Mouse (Mus musculus): ENCODE measurements around the gene Srrm3. TPM values are rescaled to one million over a fixed set of nuclear protein-coding genes. Genes with fewer than 3 reads are reported as not detected.

The Srrm3 gene
- polyA plus RNA-seq (2014; fragmentation: Nextera tagmentation; extraction: Ambion mirVana): 49.3 and 51.3 TPM in 2 replicates

DNA sequence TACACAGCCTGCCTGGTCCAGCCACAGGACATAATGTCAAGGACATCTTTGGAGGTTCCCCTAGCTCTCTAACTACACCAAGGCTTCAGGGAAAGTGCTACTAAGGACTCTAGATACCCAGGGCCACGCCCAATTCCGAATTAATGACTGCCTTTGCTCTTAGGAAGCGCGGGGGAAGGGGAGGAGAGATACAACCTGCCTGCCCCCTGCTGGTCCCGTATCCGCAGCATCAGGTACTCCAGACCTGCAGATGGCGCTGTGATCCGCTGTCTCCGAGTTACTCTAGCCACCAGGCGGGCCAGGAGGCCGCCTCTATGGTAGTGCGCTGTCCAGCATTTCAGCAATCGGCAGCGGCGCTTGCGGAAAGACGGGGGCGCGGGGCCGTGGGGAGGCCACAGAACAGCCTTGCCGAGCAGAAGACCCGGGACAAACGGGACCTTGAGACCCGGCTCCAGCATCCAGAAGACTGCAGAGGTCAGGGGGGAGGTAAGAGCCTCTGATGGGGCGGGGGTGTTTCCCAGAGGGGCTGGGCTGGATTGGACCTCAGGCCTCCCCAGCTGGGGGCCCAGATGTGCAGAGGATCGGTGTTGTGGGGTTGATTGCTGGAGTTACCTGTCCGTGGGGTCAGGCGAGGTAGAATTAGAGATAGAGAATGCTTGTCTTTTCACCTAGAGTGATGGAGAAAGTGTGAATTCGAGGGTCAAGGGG lies at the start of gene Srrm3:
Srrm3 (plus strand) TSS at position 336 of the 708 bp plus-strand sequence.
- Histone ChIP-seq H3K36me3 (replicated peaks; ENCODE audit: control insufficient read depth, insufficient read depth) (peaks cover 5% of the 10 kb centered on the region; the same call in 1 of the 2 replicates), H3K9ac (peak within 1 kb of the TSS; percentile 83), H3K9me3 (ENCODE audit: control insufficient read depth, low read length) (no peaks in the 10 kb centered on the region), H3K4me3 (replicated peaks; ENCODE audit: low read length) (peak within 1 kb of the TSS; percentile 49), H3K27me3 (ENCODE audit: control insufficient read depth, insufficient read depth, low read length) (no peaks in the 10 kb centered on the region), H3K4me1 (replicated peaks; ENCODE audit: control insufficient read depth, insufficient read depth, low read length) (peaks cover 12% of the 10 kb centered on the region), H3K27ac (peak within 1 kb of the TSS; percentile 74), H3K4me2 (replicated peaks) (peak within 1 kb of the TSS; percentile 86)
- DNase-seq (ENCODE audit: low spot score) (peak; percentile 95), ATAC-seq (ENCODE audit: low FRiP score) (peak; percentile 70)
- 4% methylated on average over 29 of the region's 29 CpGs for WGBS

- DNase-seq (ENCODE audit: low spot score) (no peak), ATAC-seq (ENCODE audit: low FRiP score) (no peak)
- H3K36me3 ChIP-seq (replicated peaks; ENCODE audit: control insufficient read depth, insufficient read depth): no peaks in the 10 kb centered on the region
- H3K4me2 ChIP-seq (replicated peaks): no peak overlapping the region
- H3K27me3 ChIP-seq (ENCODE audit: control insufficient read depth, insufficient read depth, low read length): no peaks in the 10 kb centered on the region
- no peak overlapping the region for H3K9ac ChIP-seq
- no peaks in the 10 kb centered on the region for H3K9me3 ChIP-seq (ENCODE audit: control insufficient read depth, low read length)
- H3K4me3 ChIP-seq (replicated peaks; ENCODE audit: low read length): no peak overlapping the region
- no peaks in the 10 kb centered on the region for H3K4me1 ChIP-seq (replicated peaks; ENCODE audit: control insufficient read depth, insufficient read depth, low read length)
- 86% methylated on average over 3 of the region's 3 CpGs for WGBS
- no peak overlapping the region for H3K27ac ChIP-seq
These were observed 44.8 kb upstream of the Srrm3 start for GRCm38 (mm10) chr5:135761881-135762280.

DNA sequence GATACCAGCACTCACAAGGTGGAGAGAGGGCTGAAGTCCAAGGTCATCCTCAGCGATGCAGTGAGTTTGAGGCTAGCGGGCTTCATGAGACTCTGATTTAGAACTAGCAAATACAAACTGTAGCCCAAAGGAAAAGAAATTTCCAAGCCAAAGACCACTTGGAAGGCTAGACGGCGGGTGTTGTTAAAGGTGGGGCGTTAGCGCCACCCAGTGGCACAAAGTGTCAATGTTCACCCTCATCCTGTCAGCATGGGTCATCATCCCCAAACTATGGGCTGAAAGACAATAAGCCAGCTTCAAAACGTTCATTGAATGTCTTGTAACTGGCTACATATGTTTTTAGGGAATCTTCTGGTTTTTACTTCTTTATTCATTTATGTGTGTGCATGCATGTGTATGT lies 43.2 kb upstream of the Srrm3 start:
- no peak overlapping the region for H3K4me3 ChIP-seq (replicated peaks; ENCODE audit: low read length)
- no peaks in the 10 kb centered on the region for H3K9me3 ChIP-seq (ENCODE audit: control insufficient read depth, low read length)
- no peaks in the 10 kb centered on the region for H3K27me3 ChIP-seq (ENCODE audit: control insufficient read depth, insufficient read depth, low read length)
- no peak overlapping the region for H3K4me2 ChIP-seq (replicated peaks)
- no peaks in the 10 kb centered on the region for H3K36me3 ChIP-seq (replicated peaks; ENCODE audit: control insufficient read depth, insufficient read depth)
- no peak overlapping the region for H3K27ac ChIP-seq
- DNase-seq (ENCODE audit: low spot score) (peak; percentile 93), ATAC-seq (ENCODE audit: low FRiP score) (no peak)
- H3K4me1 ChIP-seq (replicated peaks; ENCODE audit: control insufficient read depth, insufficient read depth, low read length): no peaks in the 10 kb centered on the region
- H3K9ac ChIP-seq: no peak overlapping the region
- WGBS: 3% methylated on average over 7 of the region's 7 CpGs

GRCm38 (mm10) chr5:135764971-135765370 lies 41.7 kb upstream of the Srrm3 start:
- no peaks in the 10 kb centered on the region for H3K4me1 ChIP-seq (replicated peaks; ENCODE audit: control insufficient read depth, insufficient read depth, low read length)
- 75% methylated on average over 3 of the region's 3 CpGs for WGBS
- no peaks in the 10 kb centered on the region for H3K27me3 ChIP-seq (ENCODE audit: control insufficient read depth, insufficient read depth, low read length)
- ATAC-seq (ENCODE audit: low FRiP score) (no peak), DNase-seq (ENCODE audit: low spot score) (no peak)
- H3K4me3 ChIP-seq (replicated peaks; ENCODE audit: low read length): no peak overlapping the region
- H3K27ac ChIP-seq: no peak overlapping the region
- no peaks in the 10 kb centered on the region for H3K36me3 ChIP-seq (replicated peaks; ENCODE audit: control insufficient read depth, insufficient read depth)
- no peaks in the 10 kb centered on the region for H3K9me3 ChIP-seq (ENCODE audit: control insufficient read depth, low read length)
- H3K4me2 ChIP-seq (replicated peaks): no peak overlapping the region
- no peak overlapping the region for H3K9ac ChIP-seq

DNA sequence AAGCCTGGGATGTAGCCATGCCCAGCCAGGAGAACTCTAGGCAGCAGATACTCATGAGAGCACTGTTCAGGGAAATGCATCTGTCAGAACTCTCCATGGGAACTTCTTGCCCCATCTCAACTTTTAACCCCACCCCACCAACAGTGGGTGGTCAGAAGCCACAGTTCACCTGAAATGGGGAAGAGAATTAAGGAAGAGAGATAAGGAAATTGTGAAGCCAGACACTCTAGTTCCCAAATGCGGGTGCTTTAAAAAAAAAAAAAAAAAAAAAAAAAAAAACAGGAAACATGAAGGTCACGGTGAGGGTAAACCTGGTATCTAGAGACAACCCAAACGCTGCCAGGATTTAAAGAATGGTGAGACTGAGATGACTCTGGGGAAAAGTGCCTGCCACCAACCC lies 34.2 kb upstream of the Srrm3 start:
- ATAC-seq (ENCODE audit: low FRiP score) (no peak), DNase-seq (ENCODE audit: low spot score) (no peak)
- Histone ChIP-seq H3K36me3 (replicated peaks; ENCODE audit: control insufficient read depth, insufficient read depth) (no peaks in the 10 kb centered on the region), H3K27me3 (ENCODE audit: control insufficient read depth, insufficient read depth, low read length) (no peaks in the 10 kb centered on the region), H3K9ac (no peak overlapping the region), H3K4me2 (replicated peaks) (no peak overlapping the region), H3K4me1 (replicated peaks; ENCODE audit: control insufficient read depth, insufficient read depth, low read length) (peaks cover 4% of the 10 kb centered on the region; the same call in 1 of the 2 replicates), H3K4me3 (replicated peaks; ENCODE audit: low read length) (no peak overlapping the region), H3K9me3 (ENCODE audit: control insufficient read depth, low read length) (no peaks in the 10 kb centered on the region), H3K27ac (no peak overlapping the region)
- 73% methylated on average over 3 of the region's 3 CpGs for WGBS

DNA sequence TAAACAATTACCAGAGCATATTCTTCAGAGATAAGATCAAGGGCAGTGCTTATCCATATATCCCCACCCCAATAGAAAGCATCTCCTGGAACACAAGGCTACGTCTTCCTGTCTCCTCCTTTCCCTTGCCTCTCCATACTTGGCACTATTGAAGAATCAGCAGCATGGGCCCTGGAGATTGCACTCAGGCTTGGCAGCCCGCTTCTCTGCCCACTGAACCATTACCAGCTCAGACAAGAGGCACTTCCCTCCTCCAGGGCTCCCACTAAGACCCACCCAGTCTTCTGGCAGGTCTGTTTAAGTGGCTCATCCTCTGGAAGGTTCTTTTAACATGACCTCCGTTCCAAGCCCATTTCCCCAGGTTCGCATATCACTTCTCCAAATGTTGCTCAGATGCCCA lies 30.1 kb upstream of the Srrm3 start:
- peaks cover 20% of the 10 kb centered on the region for H3K4me1 ChIP-seq (replicated peaks; ENCODE audit: control insufficient read depth, insufficient read depth, low read length)
- H3K4me2 ChIP-seq (replicated peaks): no peak overlapping the region
- H3K9me3 ChIP-seq (ENCODE audit: control insufficient read depth, low read length): no peaks in the 10 kb centered on the region
- no peak overlapping the region for H3K9ac ChIP-seq
- H3K27ac ChIP-seq: no peak overlapping the region
- no peaks in the 10 kb centered on the region for H3K27me3 ChIP-seq (ENCODE audit: control insufficient read depth, insufficient read depth, low read length)
- H3K4me3 ChIP-seq (replicated peaks; ENCODE audit: low read length): no peak overlapping the region
- ATAC-seq (ENCODE audit: low FRiP score) (no peak), DNase-seq (ENCODE audit: low spot score) (no peak)
- 81% methylated on average over 4 of the region's 4 CpGs for WGBS
- H3K36me3 ChIP-seq (replicated peaks; ENCODE audit: control insufficient read depth, insufficient read depth): 0 out of 2 replicates have a peak, but pooled peaks cover under 1% of the 10 kb centered on the region

GRCm38 (mm10) chr5:135777796-135778470 lies 28.8 kb upstream of the Srrm3 start, which contains the start of gene Styxl1:
Gene Styxl1, minus strand, starts transcription at chr5:135778385.
- Histone ChIP-seq H3K36me3 (replicated peaks; ENCODE audit: control insufficient read depth, insufficient read depth) (peaks cover 12% of the 10 kb centered on the region; the same call in 1 of the 2 replicates), H3K27me3 (ENCODE audit: control insufficient read depth, insufficient read depth, low read length) (no peaks in the 10 kb centered on the region), H3K4me3 (replicated peaks; ENCODE audit: low read length) (peak within 1 kb of the TSS; percentile 55), H3K9ac (peak within 1 kb of the TSS; percentile 87), H3K9me3 (ENCODE audit: control insufficient read depth, low read length) (no peaks in the 10 kb centered on the region), H3K4me2 (replicated peaks) (peak within 1 kb of the TSS; percentile 89), H3K27ac (peak within 1 kb of the TSS; percentile 81), H3K4me1 (replicated peaks; ENCODE audit: control insufficient read depth, insufficient read depth, low read length) (peaks cover 20% of the 10 kb centered on the region)
- WGBS: under 1% methylated on average over 43 of the region's 45 CpGs
- DNase-seq (ENCODE audit: low spot score) (peak; percentile 51), ATAC-seq (ENCODE audit: low FRiP score) (peak; percentile 26)

- Histone ChIP-seq H3K4me3 (replicated peaks; ENCODE audit: low read length) (peak within 1 kb of the TSS; percentile 55), H3K9ac (peak within 1 kb of the TSS; percentile 87), H3K4me2 (replicated peaks) (peak within 1 kb of the TSS; percentile 89), H3K27me3 (ENCODE audit: control insufficient read depth, insufficient read depth, low read length) (no peaks in the 10 kb centered on the region), H3K27ac (peak within 1 kb of the TSS; percentile 81), H3K4me1 (replicated peaks; ENCODE audit: control insufficient read depth, insufficient read depth, low read length) (peaks cover 20% of the 10 kb centered on the region), H3K9me3 (ENCODE audit: control insufficient read depth, low read length) (no peaks in the 10 kb centered on the region), H3K36me3 (replicated peaks; ENCODE audit: control insufficient read depth, insufficient read depth) (peaks cover 20% of the 10 kb centered on the region)
- DNase-seq (ENCODE audit: low spot score): peak; percentile 100
- 1% methylated on average over 70 of the region's 70 CpGs for WGBS
- peak; percentile 99 for ATAC-seq (ENCODE audit: low FRiP score)
These were observed 27.9 kb upstream of the Srrm3 start, which contains the start of gene Mdh2 for GRCm38 (mm10) chr5:135778471-135779445. Gene Mdh2, plus strand, starts transcription at chr5:135778480.

Measured in hindbrain, embryonic 14.5 days (tissue).